Mouse (Mus musculus) CD4-positive naive resting alpha-beta T cell, adult 57 days (primary cell): ENCODE data around the gene Olfr266. TPM values are rescaled to one million over a fixed set of nuclear protein-coding genes. Genes with fewer than 3 reads are reported as not detected.

Experiments
- total RNA-seq: library from RNA; stranded (reverse); gene quantifications from one replicate; pipeline ENCODE4 v1.2.4, GENCODE M21; 2023

Gene Olfr266
- not detected for total RNA-seq

DNA sequence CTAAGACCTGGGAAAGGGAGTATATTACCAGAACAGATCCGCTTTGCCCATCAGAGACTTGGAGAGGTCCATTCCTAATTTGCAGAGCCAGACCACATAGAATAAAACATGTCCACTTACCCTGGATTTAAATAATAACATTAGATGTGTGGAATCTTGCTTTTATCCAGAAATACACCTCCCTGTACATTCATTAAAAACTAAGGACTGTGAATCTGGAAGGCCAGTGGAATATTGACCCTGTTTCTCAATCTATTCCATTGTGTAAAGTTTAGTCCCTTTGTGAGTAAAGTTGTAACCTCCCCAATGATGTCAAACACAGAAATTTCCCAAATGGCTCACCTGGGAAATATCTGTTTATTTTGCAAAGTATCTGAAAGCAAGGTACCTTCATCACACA lies at the start of gene Olfr266:
Gene Olfr266, minus strand, starts transcription at position 101 of the 400 bp plus-strand sequence.

DNA sequence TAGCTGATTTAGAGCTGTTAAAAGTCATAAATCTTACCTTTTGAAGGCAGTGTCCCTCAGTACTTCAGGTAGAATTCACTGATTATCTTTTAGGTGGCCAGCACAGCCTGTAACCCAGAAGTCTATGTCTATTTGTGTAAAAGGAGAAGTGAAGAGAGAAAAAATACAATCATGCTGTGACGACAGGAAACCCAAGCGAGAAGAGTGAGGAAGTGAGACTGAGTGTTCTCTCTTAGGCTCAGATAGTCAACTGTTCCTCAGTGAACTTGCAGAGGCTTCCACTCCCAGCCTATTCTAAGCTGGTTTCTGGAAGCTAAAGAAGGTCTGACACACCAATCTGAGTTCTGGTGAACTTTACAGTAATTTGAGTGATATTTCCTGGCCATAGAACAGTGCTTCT lies 36.2 kb downstream of the Olfr266 start, which contains the start of gene Cd53:
Gene Cd53, minus strand, starts transcription at position 220 of the 400 bp plus-strand sequence.

Other genes with a start within 250 kb of the Olfr266 start
- gene Lrif1, start 141.3 kb downstream of the Olfr266 start, total RNA-seq = 51.1 TPM
- 722 TPM for gene Cd53, start 36.1 kb downstream of the Olfr266 start, total RNA-seq
- 50.2 TPM for gene Kcna3, start 209.9 kb upstream of the Olfr266 start, total RNA-seq